Mouse (Mus musculus) adrenal gland, adult 18-20 months (tissue): ENCODE measurements at regions not wholly inside any gene's neighbourhood (a gene's known extent, or its start where the extent isn't known, plus 50 kb on each side); places are given as distances from the start of the nearest gene placed in this dataset.
A peak's percentile ranks its signal among the peaks of the same experiment; 100 is the strongest.

Experiments
- DNase-seq, 2 experiments: peaks; one replicate each; pipeline ENCODE4 v3.0.0; 2021 to 2022; ENCODE audit warnings: low spot score in 2 of 2

GRCm38 (mm10) chr2:30699797-30700454 is 103.5 kb downstream of the 1700001O22Rik start:
- DNase-seq, result peak; percentile 63 to 66

- no peak for DNase-seq
Measured at GRCm38 (mm10) chr2:30698758-30699535, 104.1 kb downstream of the Cstad start.

GRCm38 (mm10) chr2:30697851-30698250 is 103.0 kb downstream of the Cstad start:
- no peak for DNase-seq

- no peak for DNase-seq
Measured at GRCm38 (mm10) chr2:30695771-30696456, 101.1 kb downstream of the Cstad start.

- DNase-seq, result no peak
Measured at GRCm38 (mm10) chr2:30695041-30695440, 100.2 kb downstream of the Cstad start.

DNA sequence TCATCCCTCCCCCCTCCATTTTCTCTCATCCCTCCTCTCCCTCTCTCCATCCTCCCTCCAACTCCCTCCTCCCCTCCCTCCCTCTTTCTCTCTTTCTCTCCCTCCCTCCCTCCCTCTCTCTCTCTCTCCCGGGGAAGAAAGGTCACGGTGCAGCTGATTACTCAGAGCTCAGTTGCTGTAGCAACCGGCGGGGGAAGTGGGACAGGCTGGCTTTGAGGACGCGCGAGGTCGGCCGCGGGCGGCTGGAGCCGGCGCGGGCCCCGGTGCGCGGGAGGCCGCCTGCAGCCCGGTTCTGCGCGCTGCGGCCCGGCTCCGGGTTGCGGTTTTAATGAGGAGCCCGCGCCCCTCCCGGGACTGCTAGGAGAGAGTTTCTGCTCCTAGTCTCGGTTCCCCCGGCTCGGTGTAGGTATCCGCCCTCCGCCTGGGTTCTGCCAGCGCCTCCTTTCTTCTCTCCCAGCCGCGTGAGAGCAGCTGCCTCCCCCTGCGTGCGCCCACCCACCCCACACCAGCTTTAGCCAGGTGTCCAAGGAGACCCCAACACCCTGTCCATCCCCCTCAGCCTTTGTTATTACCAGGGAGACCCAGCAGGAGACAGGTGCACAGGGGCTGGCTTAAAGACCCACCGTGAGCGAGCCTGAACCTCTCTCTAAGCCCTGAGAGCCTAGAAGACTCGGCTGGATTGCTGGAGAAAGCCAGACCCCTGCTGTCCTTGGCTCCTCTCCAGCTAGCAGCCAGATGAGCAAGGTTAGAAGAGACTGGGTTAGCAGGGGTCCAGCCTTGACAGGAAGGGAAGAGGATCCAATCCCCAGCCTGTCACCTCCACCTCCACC is 98.6 kb downstream of the Cstad start:
- DNase-seq, result peak; percentile 80 to 84

GRCm38 (mm10) chr2:30692561-30693205 is 97.8 kb downstream of the Cstad start:
- peak; percentile 53 to 56 for DNase-seq

- DNase-seq, result peak; percentile 75 to 81
Measured at GRCm38 (mm10) chr2:30691857-30692560, 97.2 kb downstream of the Cstad start.

GRCm38 (mm10) chr2:30690925-30691856 is 96.4 kb downstream of the Cstad start:
- DNase-seq, result no peak

GRCm38 (mm10) chr2:30690307-30690706 is 95.5 kb downstream of the Cstad start:
- DNase-seq, result peak in 1 of 2 experiments; percentile 50

- no peak for DNase-seq
Measured at GRCm38 (mm10) chr2:30688402-30688801, 93.6 kb downstream of the Cstad start.

- peak; percentile 61 to 66 for DNase-seq
Measured at GRCm38 (mm10) chr2:30687121-30687551, 92.3 kb downstream of the Cstad start.

DNA sequence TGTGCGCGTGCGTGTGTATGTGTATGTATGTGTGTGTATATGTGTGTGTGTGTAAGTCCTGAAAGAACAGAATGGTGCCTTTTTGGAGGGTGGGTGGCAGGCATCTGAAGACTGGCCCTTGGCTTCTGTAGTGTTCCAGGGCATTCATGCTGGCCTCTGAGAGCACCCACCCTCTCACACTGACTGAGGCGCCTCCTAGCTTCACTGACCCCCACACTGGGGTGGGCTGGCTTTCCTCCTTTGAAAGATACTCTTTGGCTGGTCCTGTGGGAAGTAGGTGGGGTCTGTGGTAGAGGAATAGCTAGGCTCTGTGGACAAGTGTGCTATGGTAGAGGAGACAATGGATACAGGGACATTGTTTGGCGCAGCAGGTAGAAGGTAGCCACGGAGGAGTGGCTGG is 91.5 kb downstream of the Cstad start:
- DNase-seq, result no peak

- DNase-seq, result no peak
Measured at GRCm38 (mm10) chr2:30685137-30685860, 90.5 kb downstream of the Cstad start.

DNA sequence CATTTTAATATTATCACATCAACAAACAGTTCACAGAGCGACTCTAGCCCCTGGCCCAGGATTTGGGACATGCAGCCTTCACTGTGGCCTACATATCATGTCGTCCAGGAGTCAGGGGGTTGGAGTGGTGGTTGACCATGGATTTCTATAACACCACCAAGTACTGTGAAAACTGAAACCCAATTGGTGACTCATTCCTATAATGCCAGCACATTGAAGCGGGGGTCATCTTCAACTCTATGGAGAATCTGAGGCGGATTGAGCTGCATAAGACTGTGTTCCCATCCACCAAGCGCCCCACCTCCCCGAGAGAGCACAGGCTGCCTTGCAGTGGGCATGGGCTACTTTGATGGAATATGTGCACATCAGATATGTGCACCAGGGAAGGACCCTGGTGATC is 89.6 kb downstream of the Cstad start:
- no peak for DNase-seq

GRCm38 (mm10) chr2:30682146-30682825 is 87.4 kb downstream of the Cstad start:
- DNase-seq, result no peak

DNA sequence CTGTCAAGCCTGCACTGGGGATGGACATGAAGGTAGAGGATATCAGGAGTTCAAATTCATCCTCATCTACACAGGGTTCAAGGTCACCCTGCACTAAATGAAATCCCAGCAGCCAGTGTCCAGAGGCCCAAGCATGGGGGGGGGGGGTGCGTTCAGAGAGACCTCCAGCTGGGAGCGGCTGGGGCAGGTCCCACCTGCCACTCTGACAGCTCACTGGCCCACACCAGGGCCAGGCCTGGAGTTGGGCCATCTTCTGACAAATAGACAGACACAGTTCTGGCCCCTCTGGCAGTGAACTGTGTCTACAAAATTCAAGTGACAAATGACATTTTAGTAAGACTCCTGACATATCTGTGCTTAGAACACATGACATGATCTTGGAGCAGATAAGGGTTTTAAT is 86.8 kb downstream of the Cstad start:
- no peak for DNase-seq

GRCm38 (mm10) chr2:30679041-30679440 is 84.2 kb downstream of the Cstad start:
- DNase-seq, result no peak
